Mouse (Mus musculus) lung, adult 2 months (tissue): ENCODE measurements around the gene Slc43a1.

Experiments used
- CTCF ChIP-seq: fragments of 200-500 bp; IDR thresholded peaks from 2 replicates; pipeline ENCODE4 v1.5.1; 2011; ENCODE audit warnings: mild to moderate bottlenecking, low read length, control low read depth; ENCODE audit not compliant: insufficient read depth
- POLR2A ChIP-seq: fragments of 200-500 bp; IDR thresholded peaks from 2 replicates; pipeline ENCODE4 v1.6.1; 2011; ENCODE audit warnings: low read depth, mild to moderate bottlenecking, control low read depth, low read length, borderline replicate concordance; ENCODE audit errors: extremely low read depth

- no peak for TF ChIP-seq POLR2A
- TF ChIP-seq CTCF, result no peak
Measured at GRCm38 (mm10) chr2:84889316-84890044, 50.8 kb downstream of the Slc43a1 start.
